Mouse (Mus musculus) forebrain, embryonic 13.5 days (tissue): ENCODE results near the gene Cdkal1. TPM values are rescaled to one million over a fixed set of nuclear protein-coding genes. Genes with fewer than 3 reads are reported as not detected.

ENCODE experiments used
- ATAC-seq: fragments of 200-750 bp; cut with Nextera tagmentation; 2 replicates; pipeline ENCODE4 v1.8.0; 2017
- H3K27ac ChIP-seq: fragments of 300-500 bp; sonication (generic); 2 replicates; pipeline ENCODE4 v1.5.1; 2015; ENCODE audit warnings: inconsistent platforms, mild to moderate bottlenecking, moderate library complexity
- H3K27me3 ChIP-seq: fragments of 300-500 bp; sonication (generic); 2 replicates; pipeline ENCODE4 v1.6.1; 2015; ENCODE audit warnings: mild to moderate bottlenecking, inconsistent platforms
- H3K36me3 ChIP-seq: fragments of 300-500 bp; sonication (generic); 2 replicates; pipeline ENCODE4 v1.6.1; 2015; ENCODE audit warnings: mild to moderate bottlenecking, inconsistent platforms; ENCODE audit not compliant: poor library complexity, severe bottlenecking
- H3K4me1 ChIP-seq: fragments of 300-500 bp; sonication (generic); 2 replicates; pipeline ENCODE4 v1.6.1; 2015; ENCODE audit warnings: inconsistent platforms
- H3K4me2 ChIP-seq: fragments of 300-500 bp; sonication (generic); 2 replicates; pipeline ENCODE4 v1.6.1; 2015; ENCODE audit warnings: inconsistent platforms, mild to moderate bottlenecking, moderate library complexity
- H3K4me3 ChIP-seq: fragments of 300-500 bp; sonication (generic); 2 replicates; pipeline ENCODE4 v1.5.1; 2015; ENCODE audit warnings: mild to moderate bottlenecking, inconsistent platforms
- H3K9ac ChIP-seq: fragments of 300-500 bp; sonication (generic); 2 replicates; pipeline ENCODE4 v1.6.1; 2015; ENCODE audit warnings: mild to moderate bottlenecking, inconsistent platforms
- H3K9me3 ChIP-seq: fragments of 300-500 bp; sonication (generic); replicated peaks from 2 replicates; pipeline ENCODE4 v1.6.1; 2016; ENCODE audit warnings: inconsistent platforms
- WGBS: fragments of 180-500 bp; shearing (Covaris S2); methylation state at CpG from one replicate; pipeline ENCODE4 v1.1.7; 2015; 5-methylcytosine and 5-hydroxymethylcytosine counted together
- polyA plus RNA-seq: library from polyadenylated mRNA; unstranded; fragments of >200 nt; fragmentation: Nextera tagmentation; extraction: Ambion mirVana; gene quantifications from 2 replicates; pipeline ENCODE4 v1.2.1, GENCODE M21; 2015

Cdkal1 gene
- polyA plus RNA-seq, 1 experiment from 2014 or later, result 29.5 TPM

DNA sequence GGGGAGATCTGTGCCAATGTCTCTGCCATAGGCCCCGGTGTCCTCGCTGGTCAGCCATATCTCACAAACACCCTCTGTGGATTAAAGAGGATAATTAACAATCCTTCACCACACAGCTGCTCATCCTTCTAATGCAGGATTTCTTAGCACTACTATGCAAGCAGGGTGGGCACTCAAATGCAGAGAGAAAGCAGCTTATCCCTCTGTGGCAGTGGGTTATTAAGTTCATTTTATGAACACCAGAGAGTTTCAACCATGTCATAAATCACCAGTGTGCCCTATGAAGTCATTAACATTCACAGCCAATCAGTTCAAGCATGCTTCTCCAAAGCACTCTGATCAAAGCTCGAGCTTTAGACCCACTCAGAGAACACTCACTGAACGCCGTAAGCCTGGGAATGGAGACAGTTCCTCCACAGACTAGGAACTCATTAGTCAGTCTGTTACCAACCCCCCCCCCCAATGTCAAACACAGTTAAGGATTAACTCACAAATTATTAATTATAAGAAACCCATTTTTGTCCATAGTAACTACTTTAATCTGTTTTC is 303.1 kb downstream of the Cdkal1 start:
- Histone ChIP-seq H3K4me3 (no peak overlapping the region), H3K9me3 (no peaks in the 10 kb centered on the region), H3K4me1 (peaks cover 8% of the 10 kb centered on the region; the same call in 1 of the 2 replicates), H3K36me3 (no peaks in the 10 kb centered on the region), H3K9ac (no peak overlapping the region), H3K27ac (no peak overlapping the region), H3K4me2 (no peak overlapping the region), H3K27me3 (no peaks in the 10 kb centered on the region)
- no peak for ATAC-seq
- WGBS, result 72% methylated on average over 5 of the region's 5 CpGs

DNA sequence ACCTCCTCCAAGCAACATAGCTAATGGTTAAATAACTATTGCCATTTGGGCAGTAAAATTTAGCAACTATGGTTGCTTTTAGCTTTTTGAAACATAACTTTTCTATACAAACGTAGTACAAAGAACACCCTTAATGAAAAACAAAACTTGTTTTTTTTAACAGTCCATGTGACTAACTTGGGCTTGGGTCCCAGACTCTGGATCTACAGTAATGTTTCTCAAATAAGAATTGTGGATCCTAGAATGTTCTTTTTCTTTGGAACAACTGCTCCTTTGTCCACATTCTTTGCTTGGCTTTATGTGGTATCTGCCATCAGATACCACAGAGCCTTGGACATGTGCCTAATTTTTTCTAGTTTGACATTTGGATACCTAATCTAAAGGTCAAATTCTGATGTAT is 304.6 kb downstream of the Cdkal1 start:
- no peaks in the 10 kb centered on the region for H3K36me3 ChIP-seq
- H3K9ac ChIP-seq, result no peak overlapping the region
- no peaks in the 10 kb centered on the region for H3K9me3 ChIP-seq
- H3K27ac ChIP-seq, result no peak overlapping the region
- H3K27me3 ChIP-seq, result no peaks in the 10 kb centered on the region
- WGBS, result 89% methylated on average over 1 of the region's 1 CpGs
- ATAC-seq, result no peak
- H3K4me1 ChIP-seq, result peaks cover 8% of the 10 kb centered on the region; the same call in 1 of the 2 replicates
- H3K4me3 ChIP-seq, result no peak overlapping the region
- no peak overlapping the region for H3K4me2 ChIP-seq

DNA sequence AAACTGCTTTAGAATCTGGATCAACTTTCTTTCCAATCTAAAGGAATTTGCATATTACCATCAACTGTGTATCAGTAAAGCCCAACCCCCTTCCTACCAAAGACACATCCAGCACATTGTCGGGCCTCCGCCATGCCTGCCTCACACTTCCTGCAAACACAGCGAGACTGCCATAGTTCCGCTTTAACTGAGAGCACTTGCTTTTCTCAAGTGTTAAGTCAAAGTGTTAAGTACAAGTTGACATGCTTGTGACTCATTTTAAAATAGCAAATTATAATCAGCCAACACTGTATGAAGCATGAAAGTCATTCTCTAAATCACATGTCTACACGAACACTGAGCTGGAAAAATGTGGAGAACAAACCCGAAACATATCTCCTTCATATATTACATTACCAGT is 305.3 kb downstream of the Cdkal1 start:
- Histone ChIP-seq H3K36me3 (no peaks in the 10 kb centered on the region), H3K9me3 (no peaks in the 10 kb centered on the region), H3K4me1 (peaks cover 5% of the 10 kb centered on the region; the same call in 1 of the 2 replicates), H3K27ac (no peak overlapping the region), H3K27me3 (no peaks in the 10 kb centered on the region), H3K9ac (no peak overlapping the region), H3K4me2 (no peak overlapping the region), H3K4me3 (no peak overlapping the region)
- ATAC-seq, result peak; percentile 74; the same call in 1 of the 2 replicates
- 83% methylated on average over 6 of the region's 6 CpGs for WGBS

DNA sequence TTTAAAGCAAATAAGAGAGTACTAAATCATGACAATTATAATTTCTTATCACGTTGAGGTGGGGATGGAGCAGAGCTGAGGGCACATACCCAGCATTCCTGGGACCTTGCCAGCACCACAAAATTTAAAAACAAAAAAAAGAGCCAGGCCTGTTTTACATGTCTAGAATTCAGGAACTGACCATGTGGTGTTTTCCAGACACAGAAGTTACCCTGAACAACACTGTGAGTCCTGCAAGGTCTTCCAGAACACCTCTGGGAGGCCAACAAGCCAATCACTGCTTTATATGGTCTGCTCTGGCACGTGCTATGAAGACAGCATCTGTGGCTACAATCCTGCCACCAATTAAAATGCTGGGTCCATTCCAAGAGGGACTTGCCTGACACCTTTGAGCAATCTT is 305.7 kb downstream of the Cdkal1 start:
- Histone ChIP-seq H3K27me3 (no peaks in the 10 kb centered on the region), H3K4me3 (no peak overlapping the region), H3K4me1 (peaks cover 4% of the 10 kb centered on the region; the same call in 1 of the 2 replicates), H3K36me3 (no peaks in the 10 kb centered on the region), H3K9me3 (no peaks in the 10 kb centered on the region), H3K4me2 (no peak overlapping the region), H3K9ac (no peak overlapping the region), H3K27ac (no peak overlapping the region)
- no peak; the same call in 1 of the 2 replicates for ATAC-seq
- WGBS, result 61% methylated on average over 2 of the region's 2 CpGs

DNA sequence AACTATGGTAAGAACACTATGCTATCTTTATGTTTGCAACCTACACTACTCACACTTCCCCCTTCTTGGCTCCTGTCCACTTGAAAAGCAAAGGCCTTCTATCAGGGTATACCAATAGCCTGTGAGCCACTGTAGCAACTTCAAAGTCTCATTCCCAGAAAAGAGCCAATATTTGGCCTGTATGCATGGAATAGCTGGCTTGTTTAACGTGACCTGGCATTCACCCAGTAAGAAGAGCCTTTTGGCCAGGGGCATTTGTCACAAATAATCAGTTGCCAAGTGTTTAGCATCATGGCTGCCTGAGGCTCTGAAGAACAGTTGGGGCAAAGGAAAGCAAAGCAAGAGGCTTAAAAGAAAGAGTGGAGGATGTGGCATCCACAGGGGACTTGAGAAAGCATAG is 317.6 kb downstream of the Cdkal1 start:
- Histone ChIP-seq H3K9me3 (no peaks in the 10 kb centered on the region), H3K27ac (no peak overlapping the region), H3K36me3 (no peaks in the 10 kb centered on the region), H3K27me3 (no peaks in the 10 kb centered on the region), H3K4me2 (no peak overlapping the region), H3K4me3 (no peak overlapping the region), H3K4me1 (peaks cover 18% of the 10 kb centered on the region), H3K9ac (no peak overlapping the region)
- 77% methylated on average over 1 of the region's 1 CpGs for WGBS
- ATAC-seq, result no peak

DNA sequence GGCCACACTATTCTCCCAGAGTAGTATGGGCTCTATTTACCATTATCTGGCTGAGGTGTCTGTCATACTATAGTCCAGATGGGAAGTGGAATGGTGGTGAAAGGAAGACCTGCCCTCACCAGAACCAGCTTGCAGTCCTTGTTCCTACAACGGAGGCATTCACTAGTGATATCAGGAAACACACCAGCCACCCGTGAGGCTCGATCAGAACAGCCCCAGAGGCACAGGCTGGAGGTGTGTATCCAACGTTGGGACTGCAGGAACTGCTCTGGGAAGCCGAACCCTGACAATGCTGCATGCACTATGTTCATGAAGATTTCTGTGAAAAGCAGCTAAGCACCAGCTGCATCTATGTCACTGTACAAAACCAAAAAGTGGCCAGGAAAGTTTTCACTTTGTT is 321.9 kb downstream of the Cdkal1 start:
- H3K9ac ChIP-seq, result no peak overlapping the region
- ATAC-seq, result no peak
- no peak overlapping the region for H3K27ac ChIP-seq
- H3K4me2 ChIP-seq, result no peak overlapping the region
- peaks cover 18% of the 10 kb centered on the region for H3K4me1 ChIP-seq
- no peaks in the 10 kb centered on the region for H3K9me3 ChIP-seq
- 82% methylated on average over 5 of the region's 5 CpGs for WGBS
- H3K27me3 ChIP-seq, result no peaks in the 10 kb centered on the region
- H3K36me3 ChIP-seq, result no peaks in the 10 kb centered on the region
- H3K4me3 ChIP-seq, result no peak overlapping the region

DNA sequence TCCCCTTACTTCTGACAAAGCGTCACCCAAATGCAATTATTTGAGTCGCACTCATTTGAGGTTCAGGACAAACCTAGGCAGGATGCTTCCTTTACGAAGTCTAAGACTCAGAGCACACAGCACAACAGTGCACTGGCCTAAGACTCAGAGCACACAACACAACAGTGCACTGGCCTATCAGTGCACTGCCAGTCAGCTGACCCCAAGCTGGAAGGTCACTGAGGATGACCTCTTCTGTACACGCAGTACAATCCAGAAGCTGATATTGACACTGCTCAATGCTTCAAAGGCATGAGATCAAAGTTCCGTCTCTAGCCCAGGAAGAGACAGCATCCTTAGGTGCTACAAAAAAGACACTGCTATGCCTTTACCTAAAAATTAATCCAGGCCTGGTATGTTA is 327.1 kb downstream of the Cdkal1 start:
- Histone ChIP-seq H3K27me3 (no peaks in the 10 kb centered on the region), H3K4me3 (no peak overlapping the region), H3K36me3 (no peaks in the 10 kb centered on the region), H3K4me1 (no peaks in the 10 kb centered on the region; the same call in 1 of the 2 replicates), H3K9ac (no peak overlapping the region), H3K27ac (no peak overlapping the region), H3K4me2 (no peak overlapping the region), H3K9me3 (no peaks in the 10 kb centered on the region)
- 87% methylated on average over 5 of the region's 5 CpGs for WGBS
- ATAC-seq, result no peak

DNA sequence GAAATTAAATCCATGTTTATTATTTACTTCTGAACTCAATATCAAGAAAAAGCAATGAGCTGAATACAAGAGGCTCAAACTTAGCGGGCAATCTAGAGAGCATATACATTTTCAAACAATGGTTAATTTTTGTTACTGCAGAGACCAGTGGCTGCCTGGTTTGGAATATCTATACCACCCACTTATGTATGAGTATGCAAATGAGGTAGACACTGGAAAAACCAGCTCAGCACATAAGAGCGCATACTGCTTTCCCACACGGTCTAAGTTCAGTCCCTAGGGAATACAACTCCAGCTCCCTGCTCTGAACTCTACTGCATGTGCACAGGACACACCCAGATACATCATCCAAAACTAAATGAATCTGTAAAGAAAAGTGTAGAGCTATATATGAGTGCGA is 334.2 kb downstream of the Cdkal1 start:
- WGBS, result 88% methylated on average over 4 of the region's 4 CpGs
- peaks cover 8% of the 10 kb centered on the region for H3K4me1 ChIP-seq
- H3K27me3 ChIP-seq, result no peaks in the 10 kb centered on the region
- no peak overlapping the region for H3K9ac ChIP-seq
- no peak for ATAC-seq
- H3K4me2 ChIP-seq, result no peak overlapping the region
- no peaks in the 10 kb centered on the region for H3K9me3 ChIP-seq
- H3K27ac ChIP-seq, result no peak overlapping the region
- no peaks in the 10 kb centered on the region for H3K36me3 ChIP-seq
- H3K4me3 ChIP-seq, result no peak overlapping the region

DNA sequence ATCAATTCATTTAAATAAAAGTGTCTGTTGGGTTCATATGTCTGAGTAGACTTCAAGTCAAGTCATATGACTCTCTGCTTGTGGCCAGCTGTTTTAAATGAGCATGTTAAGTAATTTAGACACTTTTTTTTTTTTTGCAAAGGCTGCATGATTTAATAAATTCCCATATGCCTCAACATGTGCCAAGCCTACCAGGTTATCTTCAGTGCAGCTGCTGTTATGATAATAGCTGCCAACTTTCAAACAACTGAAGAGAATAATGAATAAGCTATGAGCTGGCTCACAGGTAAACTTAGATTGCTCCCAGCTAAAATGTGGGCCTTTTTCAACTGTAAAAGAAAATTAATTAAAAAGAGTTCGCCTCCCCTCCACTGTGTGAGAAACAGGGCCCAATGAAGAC is 341.4 kb downstream of the Cdkal1 start:
- H3K4me3 ChIP-seq, result no peak overlapping the region
- no peaks in the 10 kb centered on the region for H3K36me3 ChIP-seq
- H3K9ac ChIP-seq, result no peak overlapping the region
- peaks cover 11% of the 10 kb centered on the region; the same call in 1 of the 2 replicates for H3K4me1 ChIP-seq
- no peaks in the 10 kb centered on the region for H3K9me3 ChIP-seq
- ATAC-seq, result no peak
- no peaks in the 10 kb centered on the region for H3K27me3 ChIP-seq
- 70% methylated on average over 1 of the region's 1 CpGs for WGBS
- H3K27ac ChIP-seq, result no peak overlapping the region
- no peak overlapping the region for H3K4me2 ChIP-seq

DNA sequence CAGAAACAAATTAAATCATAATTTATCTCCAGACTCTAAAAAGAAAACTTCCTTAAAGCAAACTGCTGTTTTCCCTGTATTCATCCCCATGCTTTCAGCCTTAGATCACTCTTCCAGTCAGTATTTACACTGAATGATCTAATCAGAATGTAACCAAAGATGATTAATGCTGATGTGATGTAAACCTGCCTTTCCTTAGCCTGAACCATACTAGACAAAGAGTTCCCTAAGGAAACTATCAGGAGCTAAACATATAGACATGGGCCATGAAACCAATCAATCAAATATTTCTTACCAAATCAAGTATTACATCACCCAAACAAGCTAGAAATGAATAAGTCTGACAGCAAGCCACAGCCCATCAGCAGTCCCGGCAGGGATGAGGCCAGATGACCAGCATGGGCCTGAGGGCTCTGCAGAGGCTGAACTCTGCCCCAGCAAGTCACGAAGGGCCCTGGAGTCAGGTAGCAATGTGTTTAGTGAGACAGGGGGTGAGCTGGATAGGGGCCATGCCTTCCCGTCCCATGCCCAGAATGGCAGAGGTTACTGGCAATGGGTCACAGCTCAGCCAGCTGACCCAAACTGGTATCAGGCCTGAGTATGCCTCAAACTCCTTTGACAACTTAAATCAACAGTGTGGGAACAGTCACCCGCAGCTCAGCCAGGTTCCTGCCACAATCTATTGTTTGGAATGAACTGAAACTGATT is 350.5 kb downstream of the Cdkal1 start:
- Histone ChIP-seq H3K4me1 (peaks cover 21% of the 10 kb centered on the region), H3K9me3 (no peaks in the 10 kb centered on the region), H3K4me2 (no peak overlapping the region), H3K9ac (no peak overlapping the region), H3K27me3 (no peaks in the 10 kb centered on the region), H3K27ac (no peak overlapping the region), H3K36me3 (no peaks in the 10 kb centered on the region), H3K4me3 (no peak overlapping the region)
- 58% methylated on average over 4 of the region's 4 CpGs for WGBS
- ATAC-seq, result no peak

DNA sequence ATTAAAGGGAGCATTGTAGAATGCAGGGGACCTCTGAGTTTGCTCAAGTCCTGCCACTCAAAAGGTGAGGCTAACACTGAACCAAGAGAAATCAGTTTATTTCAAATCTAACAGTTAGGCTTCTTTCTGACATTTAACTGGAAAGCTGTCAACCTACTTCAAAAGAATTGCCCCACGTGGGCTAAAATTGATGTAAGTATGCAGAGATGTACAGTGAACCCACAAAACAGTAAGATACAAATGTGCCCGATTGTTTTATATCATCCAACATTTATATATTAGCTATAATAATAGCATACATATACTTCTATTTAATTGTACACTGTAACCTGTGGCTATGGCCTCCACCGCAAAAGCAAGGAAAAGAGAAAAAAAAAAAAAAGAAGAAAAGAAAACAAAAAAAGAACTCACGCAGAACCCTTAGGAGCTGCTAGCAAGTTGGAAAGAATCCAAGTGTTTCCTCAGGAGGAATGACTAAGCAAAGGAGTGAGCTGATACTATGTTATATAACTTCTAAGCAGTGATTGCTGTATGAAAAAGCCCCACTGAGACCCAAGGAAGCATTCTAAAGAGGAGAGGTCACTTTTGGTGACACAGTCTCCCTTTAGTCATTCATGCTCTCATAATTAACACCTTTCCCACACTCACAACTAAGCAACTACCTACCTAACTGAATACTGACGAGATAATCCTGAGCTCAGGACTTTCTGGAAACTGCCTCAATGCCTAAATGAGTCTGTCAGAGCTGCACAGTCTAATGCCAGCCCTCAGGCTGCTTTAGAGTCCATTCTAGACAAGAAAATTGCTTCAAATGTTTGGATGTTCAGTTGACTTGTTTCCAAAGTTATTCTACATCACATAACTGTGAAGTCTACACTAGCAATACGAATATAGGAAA is 352.1 kb downstream of the Cdkal1 start:
- ATAC-seq, result no peak
- no peaks in the 10 kb centered on the region for H3K27me3 ChIP-seq
- H3K36me3 ChIP-seq, result no peaks in the 10 kb centered on the region
- no peak overlapping the region for H3K4me3 ChIP-seq
- H3K9me3 ChIP-seq, result no peaks in the 10 kb centered on the region
- no peak overlapping the region for H3K9ac ChIP-seq
- no peak overlapping the region for H3K4me2 ChIP-seq
- 0 out of 2 replicates have a peak overlapping the region, but pooled peaks have one; percentile 4 for H3K27ac ChIP-seq
- peaks cover 21% of the 10 kb centered on the region for H3K4me1 ChIP-seq
- 45% methylated on average over 6 of the region's 6 CpGs for WGBS

DNA sequence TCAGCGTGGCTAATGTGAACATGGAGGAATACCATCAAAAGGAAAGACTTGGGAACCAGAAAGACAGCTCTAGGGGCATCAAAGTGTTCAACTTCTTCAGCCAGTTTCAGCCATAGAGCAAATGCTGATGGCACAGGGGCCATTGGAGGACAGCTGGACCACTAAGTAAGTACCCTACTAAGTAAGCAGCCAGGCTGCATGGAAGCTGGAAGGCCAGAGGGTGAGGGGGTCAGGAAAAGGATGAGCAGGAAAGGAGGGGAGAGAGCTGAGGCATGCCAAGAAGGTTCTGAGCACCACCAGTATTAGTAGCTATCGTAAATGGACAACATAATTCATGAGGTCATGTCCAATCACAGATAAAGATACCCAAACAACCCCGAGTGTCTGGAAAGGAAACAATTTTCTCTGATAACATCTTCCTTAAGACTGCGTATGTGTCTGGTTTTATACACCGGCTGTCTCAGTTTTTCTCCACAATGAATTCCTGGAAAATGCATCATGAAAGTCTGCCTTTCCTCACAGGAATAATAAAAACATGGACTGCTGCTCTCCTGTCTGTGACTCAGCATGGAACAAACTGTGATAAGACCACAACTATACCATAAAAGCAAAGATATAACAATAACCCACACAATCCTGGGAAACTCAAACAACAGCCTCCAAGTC is 352.9 kb downstream of the Cdkal1 start:
- H3K4me3 ChIP-seq, result no peak overlapping the region
- ATAC-seq, result no peak
- H3K36me3 ChIP-seq, result no peaks in the 10 kb centered on the region
- no peak overlapping the region for H3K27ac ChIP-seq
- no peaks in the 10 kb centered on the region for H3K9me3 ChIP-seq
- 88% methylated on average over 5 of the region's 5 CpGs for WGBS
- H3K4me1 ChIP-seq, result peaks cover 21% of the 10 kb centered on the region
- H3K9ac ChIP-seq, result no peak overlapping the region
- no peaks in the 10 kb centered on the region for H3K27me3 ChIP-seq
- H3K4me2 ChIP-seq, result no peak overlapping the region
